Mouse (Mus musculus) embryo, embryonic 9.5 days (tissue): ENCODE results near the gene Antxr1.

ENCODE experiments used
- DNase-seq: peaks from one replicate; pipeline ENCODE4 v3.0.0-alpha.2; 2017; ENCODE audit errors: extremely low spot score

The Antxr1 gene

GRCm38 (mm10) chr6:87139796-87140553 is 195.6 kb downstream of the Antxr1 start:
- DNase-seq: no peak

GRCm38 (mm10) chr6:87138479-87138878 is 197.1 kb downstream of the Antxr1 start:
- DNase-seq: no peak

GRCm38 (mm10) chr6:87133966-87134546 is 201.6 kb downstream of the Antxr1 start:
- no peak for DNase-seq

GRCm38 (mm10) chr6:87133520-87133919 is 202.1 kb downstream of the Antxr1 start:
- no peak for DNase-seq

- no peak for DNase-seq
These were observed 204.5 kb downstream of the Antxr1 start for GRCm38 (mm10) chr6:87131078-87131477.

GRCm38 (mm10) chr6:87130628-87131027 is 205.0 kb downstream of the Antxr1 start:
- no peak for DNase-seq

GRCm38 (mm10) chr6:87129861-87130260 is 205.8 kb downstream of the Antxr1 start:
- DNase-seq: no peak

- DNase-seq: no peak
These were observed 208.4 kb downstream of the Antxr1 start for GRCm38 (mm10) chr6:87127049-87127753.

- no peak for DNase-seq
These were observed 211.6 kb downstream of the Antxr1 start for GRCm38 (mm10) chr6:87123973-87124372.

- DNase-seq: no peak
These were observed 212.2 kb downstream of the Antxr1 start for GRCm38 (mm10) chr6:87123406-87123805.

- no peak for DNase-seq
These were observed 213.7 kb downstream of the Antxr1 start for GRCm38 (mm10) chr6:87121961-87122360.

- DNase-seq: no peak
These were observed 215.0 kb downstream of the Antxr1 start for GRCm38 (mm10) chr6:87120661-87121060.

GRCm38 (mm10) chr6:87119975-87120374 is 215.6 kb downstream of the Antxr1 start:
- DNase-seq: no peak

GRCm38 (mm10) chr6:87119066-87119837 is 216.4 kb downstream of the Antxr1 start:
- no peak for DNase-seq

- DNase-seq: no peak
These were observed 219.0 kb downstream of the Antxr1 start for GRCm38 (mm10) chr6:87116596-87116995.

GRCm38 (mm10) chr6:87115981-87116380 is 219.6 kb downstream of the Antxr1 start:
- no peak for DNase-seq

- no peak for DNase-seq
These were observed 223.5 kb downstream of the Antxr1 start for GRCm38 (mm10) chr6:87112125-87112524.

- DNase-seq: no peak
These were observed 224.1 kb downstream of the Antxr1 start for GRCm38 (mm10) chr6:87111493-87111892.

GRCm38 (mm10) chr6:87104123-87104796 is 231.4 kb downstream of the Antxr1 start, which contains the start of gene D6Ertd527e:
Gene D6Ertd527e (plus strand): TSS chr6:87104746.
- no peak for DNase-seq

- DNase-seq: no peak
These were observed 232.3 kb downstream of the Antxr1 start for GRCm38 (mm10) chr6:87103314-87103713.

- peak; percentile 17 for DNase-seq
These were observed 233.2 kb downstream of the Antxr1 start for GRCm38 (mm10) chr6:87102421-87102911.
